Mouse (Mus musculus) c-Kit-positive CD71-negative TER-119-negative erythroid progenitor cells, embryonic 14.5 days (primary cell): ENCODE data around the gene Ndufs1.

Source experiments
- DNase-seq: peaks from one replicate; pipeline ENCODE4 v3.0.0-alpha.2; 2013; ENCODE audit warnings: low read depth

Gene Ndufs1

DNA sequence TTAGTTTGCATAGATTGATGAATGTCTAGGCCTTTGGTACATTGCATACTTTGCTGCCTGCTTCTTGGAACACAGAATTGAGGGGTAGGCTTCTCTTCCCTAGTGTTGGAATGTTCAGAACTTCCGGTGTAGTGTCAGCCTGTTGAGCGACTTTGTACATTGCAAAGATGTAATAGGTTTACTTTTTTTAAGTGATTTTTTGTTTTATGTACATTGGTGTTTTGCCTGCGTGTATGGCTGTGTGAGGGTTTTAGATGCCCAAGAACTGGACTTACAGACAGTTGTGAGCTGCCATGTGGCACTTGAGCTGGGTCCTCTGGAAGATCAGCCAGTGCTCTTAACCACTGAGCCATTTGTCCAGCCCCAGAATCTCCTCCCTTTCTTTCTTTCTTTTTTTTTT, 61.1 kb downstream of the Ndufs1 start:
- no peak for DNase-seq

DNA sequence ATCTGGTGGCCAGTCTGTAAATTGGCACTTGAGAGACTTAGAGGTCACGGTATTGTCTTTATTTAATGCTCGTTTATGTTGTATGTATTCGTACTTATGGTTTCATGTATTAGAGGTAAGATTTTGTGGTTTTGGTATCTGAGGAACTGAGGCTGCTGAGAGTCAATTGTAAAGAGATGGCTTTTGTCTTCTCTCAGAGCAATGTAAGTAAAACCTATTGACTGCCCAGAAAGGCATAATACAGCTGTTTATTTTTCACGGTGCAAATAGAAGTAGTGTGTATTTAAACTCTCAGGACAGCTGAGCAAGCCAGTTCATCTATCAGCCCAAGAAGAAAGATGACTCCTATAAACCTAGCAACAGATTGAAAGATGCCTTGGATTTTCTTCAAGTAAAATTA, 61.5 kb downstream of the Ndufs1 start:
- no peak for DNase-seq

DNA sequence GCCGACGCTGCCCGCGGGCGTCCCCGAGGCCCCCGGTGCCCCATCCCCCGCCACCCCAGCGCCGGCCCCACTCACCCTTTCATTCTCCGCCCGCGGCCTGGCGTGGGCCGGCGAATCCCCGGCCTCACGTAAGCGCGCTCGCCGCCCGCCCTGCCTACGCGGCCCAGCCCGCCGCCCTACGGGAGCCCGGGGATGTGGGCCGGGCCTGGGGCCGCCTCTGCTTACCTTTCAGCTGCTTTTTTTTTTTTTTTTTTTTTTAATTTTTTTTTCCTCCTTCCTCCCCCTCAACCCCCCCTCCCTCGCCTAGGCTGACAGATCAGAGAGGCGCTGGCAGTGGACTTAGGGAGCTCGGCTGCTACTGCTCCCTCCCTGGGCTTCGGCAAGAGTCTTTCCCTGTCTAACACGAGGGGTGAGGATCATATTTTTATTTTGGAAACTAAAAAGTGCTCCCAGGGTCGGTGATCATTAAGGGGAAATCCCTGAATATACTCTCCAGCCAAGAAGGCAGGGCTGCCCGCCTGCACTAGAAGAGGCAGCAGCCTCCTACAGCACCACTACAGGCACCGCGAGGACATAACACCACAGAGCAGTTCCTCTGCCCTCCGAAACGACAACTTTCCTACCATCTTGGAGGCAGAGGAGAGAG, 62.4 kb downstream of the Ndufs1 start, which contains the start of gene Ino80d:
Gene Ino80d, minus strand, starts transcription at position 532 of the 646 bp plus-strand sequence.
- peak; percentile 69 for DNase-seq

DNA sequence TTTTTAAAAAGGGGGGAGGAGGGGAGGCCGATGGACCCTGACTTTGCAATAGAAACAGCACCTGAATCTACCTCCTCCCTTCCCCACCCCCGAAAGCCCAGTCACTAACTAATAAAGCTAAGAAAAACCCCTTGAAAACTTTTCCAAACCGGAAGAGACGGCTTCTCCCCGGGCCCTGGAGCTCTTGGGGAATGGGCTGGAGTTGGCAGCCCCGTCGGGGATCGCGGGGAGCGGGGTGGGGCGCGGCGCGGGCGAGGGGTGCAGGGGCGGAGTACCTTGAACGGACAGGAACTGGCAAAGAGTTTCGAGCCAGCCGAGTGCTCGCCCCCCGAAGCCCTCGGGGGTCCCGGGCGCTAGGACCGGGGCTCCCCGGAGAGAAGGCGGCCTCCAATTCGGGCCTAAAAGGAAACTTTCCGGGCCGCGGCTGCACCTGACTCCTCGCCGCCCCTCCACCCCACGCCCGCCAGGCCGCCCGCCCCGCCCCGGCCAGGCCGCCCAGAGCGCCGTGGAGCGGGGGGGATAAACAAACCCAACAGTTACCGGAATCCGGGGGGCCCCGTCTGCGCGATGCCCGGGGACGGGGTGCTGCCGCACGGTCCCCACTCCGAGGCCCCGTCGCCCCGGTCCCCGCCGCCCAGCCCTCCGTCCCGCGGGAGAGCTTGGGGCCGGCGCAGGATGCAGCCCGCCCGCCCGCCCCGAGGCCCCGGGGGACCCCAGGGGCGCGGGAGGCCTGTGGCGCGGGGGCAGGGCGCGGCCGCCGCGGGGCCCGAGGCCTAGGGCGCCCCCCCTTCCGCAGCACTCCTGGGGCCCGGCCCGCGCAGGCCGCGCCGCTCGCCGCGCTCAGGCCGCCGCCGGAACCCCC, 63.1 kb downstream of the Ndufs1 start:
- DNase-seq: no peak

DNA sequence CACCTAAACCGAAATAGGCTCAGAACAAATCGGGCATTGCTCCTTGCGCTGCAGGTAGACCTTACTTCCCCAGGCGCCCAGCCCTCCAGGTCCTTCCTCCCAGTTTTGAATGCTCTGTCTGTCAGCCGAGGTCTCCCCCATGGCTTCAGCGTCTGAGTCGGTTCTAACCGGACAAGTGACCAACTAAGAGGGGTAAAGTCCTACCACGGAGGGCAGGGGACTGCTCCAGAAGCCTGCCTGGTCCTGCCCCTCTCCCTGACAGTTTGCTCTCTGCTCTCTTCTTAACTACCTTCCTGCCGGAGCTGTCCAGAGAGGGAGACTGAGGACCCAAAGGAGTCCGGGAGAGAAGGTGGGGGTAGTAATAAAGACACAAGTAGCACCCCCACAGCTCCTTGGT, 63.8 kb downstream of the Ndufs1 start:
- no peak for DNase-seq

DNA sequence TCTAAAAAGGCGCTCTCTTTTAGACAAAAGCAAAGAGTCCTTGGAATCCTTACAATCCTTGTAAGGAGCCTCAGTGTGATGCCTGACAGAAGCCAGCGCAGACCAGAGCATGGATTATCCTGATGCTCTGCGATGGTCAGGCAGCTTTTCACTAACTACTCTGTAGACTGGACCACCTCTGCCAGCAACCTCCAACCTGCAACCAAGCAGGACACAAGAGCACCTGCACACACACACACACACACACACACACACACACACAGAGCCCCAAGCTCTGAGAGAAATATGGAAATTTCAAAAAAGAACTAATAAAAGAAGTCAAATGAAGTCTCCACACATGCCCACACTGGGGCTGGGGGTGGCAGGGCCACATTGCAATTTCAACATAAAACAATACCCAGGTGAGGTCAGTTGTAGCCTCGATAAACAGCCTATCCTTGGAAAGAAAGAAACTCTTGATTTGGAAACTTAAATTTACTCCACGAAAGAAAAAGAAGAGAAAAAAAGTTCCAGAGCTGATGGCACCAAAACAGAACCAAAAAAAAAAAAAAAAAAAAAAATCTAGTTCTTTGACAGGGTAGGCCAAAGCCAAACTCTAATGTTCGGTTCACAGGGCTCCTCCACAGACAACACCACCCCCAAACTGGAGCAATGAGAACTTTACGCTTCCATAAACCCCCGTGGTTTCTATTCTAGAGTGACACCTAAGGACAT, 64.3 kb downstream of the Ndufs1 start:
- no peak for DNase-seq

DNA sequence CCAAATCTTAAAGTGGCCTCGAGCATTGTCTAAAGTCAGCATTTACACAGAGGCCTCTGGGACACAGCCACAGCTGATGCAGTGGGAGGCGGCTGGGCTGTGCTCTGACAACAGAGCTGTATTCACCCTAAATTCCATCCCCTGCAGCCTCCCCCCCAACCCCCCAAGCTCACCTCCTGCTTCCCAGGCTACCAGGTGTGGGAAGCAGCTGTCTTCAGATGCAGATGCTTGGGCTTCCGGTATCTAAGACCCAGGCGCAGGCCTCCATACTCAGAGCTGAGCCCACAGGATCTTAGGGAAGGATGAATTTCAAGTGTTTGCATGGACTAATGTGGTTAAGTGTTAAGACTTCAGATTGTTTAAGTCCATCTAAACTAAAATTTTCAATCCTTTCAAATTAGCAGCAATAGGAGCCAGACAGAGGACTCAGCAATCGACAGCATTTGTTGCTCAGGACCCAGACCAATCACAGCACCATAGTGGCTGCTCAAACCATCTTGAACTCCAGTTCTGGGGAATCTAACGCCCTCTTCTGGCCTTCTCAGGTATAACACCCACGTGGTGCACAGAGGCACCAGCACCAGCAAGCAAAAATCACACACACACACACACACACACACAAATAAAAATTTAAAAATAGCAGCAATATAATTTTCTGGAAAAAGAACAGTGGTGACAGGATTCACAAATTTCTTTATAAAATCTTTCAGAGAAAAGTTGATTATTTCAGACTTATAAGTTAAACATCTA, 65.9 kb downstream of the Ndufs1 start:
- DNase-seq: no peak

DNA sequence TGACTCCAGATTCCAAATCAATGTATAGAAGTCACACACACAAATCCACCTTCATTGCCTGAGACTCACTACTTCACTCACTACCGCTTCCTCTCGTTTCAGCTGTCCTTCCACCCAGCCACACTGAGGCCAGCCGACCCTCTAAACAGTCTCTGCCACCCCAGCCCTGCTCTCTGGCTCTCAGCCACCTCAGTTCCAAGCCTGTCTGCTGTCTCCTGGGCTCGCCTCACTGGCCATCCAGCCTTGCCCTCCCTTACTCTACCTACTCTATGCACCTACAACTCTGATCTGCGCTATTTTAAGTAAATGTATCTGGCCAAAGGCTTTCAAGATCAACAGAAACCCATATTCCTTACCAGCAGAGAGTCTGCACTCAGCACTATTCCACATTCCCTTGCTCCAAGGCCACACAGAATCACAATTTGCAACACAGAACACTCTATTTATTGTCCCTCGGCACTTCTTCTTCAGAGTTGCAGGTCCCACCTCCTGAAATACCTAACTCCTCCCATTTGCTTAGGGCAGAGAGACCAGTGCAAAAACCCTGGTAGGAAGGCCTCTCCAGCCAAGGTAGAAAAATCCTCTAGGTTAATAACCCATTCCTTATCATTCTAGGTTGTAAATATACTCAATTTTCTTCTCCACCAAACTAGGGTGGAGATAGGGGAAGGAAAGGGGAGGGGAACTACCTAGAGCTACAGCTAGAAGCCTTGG, 68.9 kb downstream of the Ndufs1 start:
- no peak for DNase-seq

DNA sequence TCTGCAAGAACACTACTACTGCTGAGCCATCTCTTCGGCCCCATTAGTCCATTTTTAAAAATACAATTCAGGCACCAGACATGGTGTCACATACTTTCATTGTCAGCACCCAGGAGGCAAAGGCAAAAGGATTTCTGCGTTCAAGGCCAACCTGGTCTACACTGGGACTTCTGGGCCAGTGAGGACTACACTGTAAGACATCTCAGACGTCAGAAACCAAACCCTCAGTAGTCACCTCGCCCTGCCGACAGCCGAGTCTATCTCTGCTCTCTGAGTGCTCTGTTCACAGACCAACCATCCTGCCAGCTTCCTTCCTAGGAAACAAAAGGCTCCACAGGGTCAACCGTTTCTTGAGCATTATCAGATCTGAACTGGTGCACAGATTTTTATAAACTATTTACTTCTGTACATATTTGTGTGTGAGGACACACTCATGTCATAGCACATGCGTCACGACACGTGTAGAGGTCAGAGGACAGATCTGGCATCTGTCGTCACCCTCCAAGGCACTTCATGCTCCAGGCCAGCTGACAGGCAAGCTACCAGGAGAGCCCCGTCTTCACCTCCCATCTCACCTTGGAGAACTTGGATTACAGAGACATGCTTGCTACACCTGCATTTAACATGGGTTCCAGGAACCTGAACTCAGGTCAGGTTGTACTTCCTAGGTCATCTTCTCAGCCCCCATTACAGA, 73.7 kb downstream of the Ndufs1 start:
- no peak for DNase-seq

DNA sequence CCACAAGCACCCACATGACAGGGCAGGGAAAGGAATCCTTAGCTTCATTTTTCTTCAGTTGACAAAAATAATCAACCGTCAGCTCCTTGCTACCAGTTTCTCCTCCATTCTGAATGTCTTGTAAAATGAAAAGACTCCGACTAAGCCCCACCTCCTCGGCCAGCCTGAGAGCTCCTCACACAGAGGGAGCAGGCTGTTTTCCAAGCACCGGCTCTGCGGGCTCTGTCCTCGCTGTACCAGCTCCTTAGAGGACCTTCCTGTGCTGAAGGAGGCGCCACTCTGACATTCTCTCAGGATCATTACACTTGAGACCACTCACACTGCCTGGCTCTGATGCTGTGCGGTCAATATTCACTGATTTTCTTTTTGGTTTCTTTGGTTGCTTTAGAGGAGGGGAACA, 76.4 kb downstream of the Ndufs1 start:
- DNase-seq: no peak

DNA sequence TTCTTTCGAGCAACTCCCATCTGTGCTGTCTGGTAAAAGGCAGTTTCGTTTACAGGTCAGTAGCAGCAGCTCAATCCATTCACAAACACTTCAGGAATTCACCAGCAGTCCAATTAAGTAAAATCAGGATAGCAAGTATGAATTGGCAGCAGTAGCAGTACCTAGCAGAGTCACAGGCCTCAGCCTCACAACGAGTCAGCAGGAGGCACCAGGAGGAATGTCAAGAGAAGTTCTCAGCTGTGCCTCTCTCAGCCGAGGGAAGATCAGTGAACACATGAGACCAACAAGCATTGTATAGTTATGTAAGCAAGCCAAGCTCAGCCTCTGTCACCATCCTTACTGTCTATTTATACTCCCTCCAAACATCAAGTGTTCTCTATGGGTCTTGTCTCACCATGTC, 77.8 kb downstream of the Ndufs1 start:
- no peak for DNase-seq

DNA sequence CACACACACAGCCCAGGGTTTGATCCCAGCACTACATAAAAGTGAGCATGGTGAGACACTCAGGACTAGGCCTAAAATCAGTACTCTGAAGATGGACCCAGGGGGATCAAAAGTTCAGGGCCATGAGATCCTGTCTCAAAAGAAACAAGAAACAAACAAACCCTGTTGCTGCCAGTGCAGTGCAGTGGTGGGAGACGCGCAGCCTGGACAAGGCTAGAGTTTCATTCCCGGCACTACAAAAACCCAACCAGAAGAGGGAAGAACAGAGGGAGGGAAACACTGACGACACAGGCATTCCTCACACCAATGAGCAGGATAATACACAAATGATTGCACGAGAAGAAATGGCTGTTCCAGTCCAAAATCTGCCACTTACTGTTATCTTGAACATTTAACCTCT, 80.6 kb downstream of the Ndufs1 start:
- no peak for DNase-seq
